Mouse (Mus musculus): ENCODE data around the gene Spock1. TPM values are rescaled to one million over a fixed set of nuclear protein-coding genes. Genes with fewer than 3 reads are reported as not detected.

Spock1 gene
- total RNA-seq, 4 experiments from 2014 or later: 11.1 to 19.0 (median 13.4) TPM

GRCm38 (mm10) chr13:57798633-57799032, 109.5 kb downstream of the Spock1 start:
- DNase-seq: no peak

DNA sequence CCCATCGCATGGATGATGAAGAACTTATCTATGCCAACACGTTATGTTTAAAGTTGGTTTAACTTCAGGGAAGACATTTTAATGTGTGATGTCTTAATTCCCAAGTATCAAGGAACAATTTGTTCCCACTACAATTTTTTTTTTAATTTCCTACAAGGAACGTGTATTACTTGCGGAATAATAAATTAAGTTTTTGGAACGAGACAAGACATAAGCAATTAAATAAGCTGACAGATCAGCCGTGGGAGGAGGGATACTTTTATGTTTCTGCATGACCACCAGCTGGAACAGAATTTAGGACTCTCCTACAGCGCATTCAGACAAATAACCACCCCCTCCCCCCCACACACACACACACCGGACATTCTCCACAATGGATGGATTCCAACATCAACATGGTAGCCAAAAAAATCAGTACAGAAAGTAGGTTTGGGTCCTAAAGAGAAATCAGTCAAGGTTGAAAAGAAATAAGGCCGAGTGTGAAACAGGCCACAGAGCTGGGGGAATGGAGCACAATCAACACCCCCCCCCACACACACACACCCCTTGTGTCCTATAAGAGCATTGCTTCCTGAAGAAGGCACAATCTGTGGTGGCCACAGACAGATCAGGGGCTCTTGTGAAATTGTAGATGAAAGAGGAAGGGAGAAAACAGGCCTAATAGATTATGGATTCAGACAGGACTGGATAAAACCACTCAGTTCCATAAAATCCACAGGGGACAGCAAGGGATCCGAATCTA, 111.0 kb downstream of the Spock1 start:
- DNase-seq: no peak

GRCm38 (mm10) chr13:57793643-57794240, 114.4 kb downstream of the Spock1 start:
- DNase-seq: no peak

DNA sequence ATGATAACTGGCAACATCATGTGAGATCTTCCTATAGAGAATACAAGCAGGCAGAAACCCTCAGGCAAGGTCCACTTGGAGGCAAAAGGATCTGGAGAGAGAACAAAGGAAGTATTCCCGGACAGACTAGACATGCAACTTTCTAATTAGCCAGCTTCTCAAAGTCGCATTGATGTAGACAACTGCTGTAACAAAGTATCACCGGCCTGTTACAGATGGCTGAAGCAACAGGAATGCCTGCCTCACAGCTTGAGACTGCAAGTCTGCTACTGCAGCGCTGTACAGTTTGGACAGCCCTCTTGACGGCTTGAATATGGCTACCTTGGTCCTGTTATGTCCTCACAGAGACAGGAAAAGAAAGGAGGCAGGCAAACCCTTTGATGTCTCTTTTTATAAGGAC, 118.3 kb downstream of the Spock1 start:
- DNase-seq: no peak

GRCm38 (mm10) chr13:57788299-57788698, 119.8 kb downstream of the Spock1 start:
- DNase-seq: no peak

- DNase-seq: no peak
These were observed 121.9 kb downstream of the Spock1 start for GRCm38 (mm10) chr13:57786278-57786677.

GRCm38 (mm10) chr13:57782975-57783374, 125.2 kb downstream of the Spock1 start:
- DNase-seq: no peak

- no peak for DNase-seq
These were observed 126.0 kb downstream of the Spock1 start for GRCm38 (mm10) chr13:57782107-57782561.

DNA sequence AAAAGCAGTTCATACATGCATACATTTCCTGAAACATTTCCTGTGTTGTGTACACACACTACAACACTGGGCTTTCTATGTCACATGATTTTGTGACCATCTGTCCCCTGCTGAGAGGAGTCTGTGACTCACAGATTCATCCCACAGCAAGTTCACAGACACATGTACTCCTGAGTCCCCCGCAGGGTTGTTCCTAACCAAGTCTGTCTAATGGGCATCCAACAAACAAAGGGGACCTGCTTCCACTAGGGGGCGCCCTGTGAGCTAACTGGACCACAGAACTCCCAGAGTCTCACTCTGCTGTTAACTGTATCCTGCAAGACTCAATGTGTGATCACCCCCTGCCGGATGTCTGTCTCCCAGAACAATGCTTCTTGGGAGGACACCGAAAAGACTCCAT, 129.0 kb downstream of the Spock1 start:
- no peak for DNase-seq

DNA sequence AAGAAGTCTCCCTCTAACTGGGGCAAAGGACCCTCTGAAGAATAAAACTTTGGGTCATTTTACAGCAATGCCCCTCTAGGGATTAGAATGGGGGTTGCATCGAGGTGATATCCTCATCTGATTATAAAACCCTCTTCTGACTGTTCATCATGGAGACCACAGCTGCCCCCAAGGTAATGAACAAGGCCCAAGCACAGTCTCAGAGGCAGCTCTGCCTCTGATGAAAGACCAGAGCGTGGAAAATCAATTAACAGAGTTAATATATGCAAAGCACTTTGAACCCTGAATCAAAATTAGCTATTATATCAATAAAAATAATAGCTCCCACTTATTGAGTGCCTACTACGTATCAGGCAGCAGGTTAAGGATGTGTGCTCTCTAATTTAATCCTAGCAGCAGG, 129.6 kb downstream of the Spock1 start:
- no peak for DNase-seq

DNA sequence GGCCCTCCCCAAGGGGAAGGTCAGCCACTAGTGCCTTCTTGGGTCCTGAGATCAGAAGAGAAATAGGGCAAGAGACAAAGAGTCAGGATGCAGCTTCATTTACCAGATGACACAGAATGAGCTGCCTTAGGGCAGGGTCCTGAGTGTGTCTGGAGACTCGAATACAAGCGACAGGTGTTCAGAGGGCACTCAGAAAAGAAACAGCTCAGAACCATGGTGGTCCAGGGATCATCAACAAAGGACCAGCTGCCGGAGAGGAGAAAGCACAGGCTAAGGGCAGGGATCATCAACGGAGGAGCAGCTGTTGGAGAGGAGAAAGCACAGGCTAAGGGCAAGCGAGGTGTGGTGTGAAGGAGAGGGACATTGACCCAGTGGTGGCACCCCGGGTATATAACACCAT, 136.1 kb downstream of the Spock1 start:
- DNase-seq: no peak

DNA sequence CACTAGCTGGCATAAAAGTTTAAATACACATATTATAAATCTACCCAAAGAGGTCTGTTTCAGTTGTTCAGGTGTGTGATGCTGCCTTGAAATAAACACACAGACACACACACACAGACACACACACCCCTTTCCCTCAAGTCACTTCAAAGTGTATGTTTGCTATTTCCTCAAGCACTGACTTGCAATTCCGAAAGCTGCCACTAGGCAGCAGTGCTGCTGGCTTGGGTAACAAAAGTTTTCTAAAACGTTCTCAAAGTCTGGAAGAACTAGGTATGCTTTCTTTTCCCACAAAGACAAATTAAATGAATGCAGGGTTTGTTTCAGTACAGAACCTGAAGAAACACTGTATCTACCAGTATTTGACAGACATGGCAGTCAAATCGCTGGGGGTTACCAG, 141.4 kb downstream of the Spock1 start:
- DNase-seq: no peak

DNA sequence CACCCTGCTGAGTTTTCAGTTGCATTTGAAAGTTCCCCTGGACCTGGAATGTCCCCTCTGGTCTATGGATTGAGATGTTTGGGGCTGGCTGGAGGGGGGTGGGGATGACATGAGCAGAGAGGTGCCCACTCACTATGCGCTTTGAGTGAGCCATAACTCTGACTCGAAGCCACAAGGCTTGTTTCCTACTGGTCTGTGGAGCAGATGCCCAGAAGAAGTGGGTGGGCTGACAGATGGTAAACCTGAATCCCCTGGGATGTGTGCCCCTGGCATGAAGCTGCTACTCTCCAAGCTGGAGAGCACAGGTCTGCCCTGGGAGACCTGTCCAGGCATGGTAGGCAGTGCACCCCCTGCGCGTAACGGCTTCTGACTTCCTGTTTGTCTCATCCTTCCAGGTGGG, 147.0 kb downstream of the Spock1 start:
- DNase-seq: no peak

GRCm38 (mm10) chr13:57760618-57761017, 147.5 kb downstream of the Spock1 start:
- no peak for DNase-seq

GRCm38 (mm10) chr13:57756316-57756715, 151.8 kb downstream of the Spock1 start:
- DNase-seq: no peak

DNA sequence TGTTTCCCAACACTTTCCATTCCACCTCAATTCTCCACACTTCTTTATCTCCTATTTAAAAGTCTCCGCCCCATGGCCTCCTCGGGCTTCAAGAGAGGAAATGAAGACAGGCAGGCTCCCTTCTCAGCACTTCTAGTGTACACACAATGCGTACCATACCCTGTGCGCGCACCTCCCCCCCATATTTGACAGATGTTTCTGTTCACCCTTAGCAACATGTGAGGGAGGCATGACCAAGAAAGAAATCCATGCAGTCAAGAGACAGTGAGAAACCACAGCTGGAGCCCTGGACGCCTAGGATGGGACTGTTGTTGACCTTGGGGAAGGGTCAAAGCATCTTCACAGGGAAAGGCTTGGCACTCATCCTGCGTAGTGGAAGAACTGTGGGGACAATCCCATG, 157.3 kb downstream of the Spock1 start:
- no peak for DNase-seq

DNA sequence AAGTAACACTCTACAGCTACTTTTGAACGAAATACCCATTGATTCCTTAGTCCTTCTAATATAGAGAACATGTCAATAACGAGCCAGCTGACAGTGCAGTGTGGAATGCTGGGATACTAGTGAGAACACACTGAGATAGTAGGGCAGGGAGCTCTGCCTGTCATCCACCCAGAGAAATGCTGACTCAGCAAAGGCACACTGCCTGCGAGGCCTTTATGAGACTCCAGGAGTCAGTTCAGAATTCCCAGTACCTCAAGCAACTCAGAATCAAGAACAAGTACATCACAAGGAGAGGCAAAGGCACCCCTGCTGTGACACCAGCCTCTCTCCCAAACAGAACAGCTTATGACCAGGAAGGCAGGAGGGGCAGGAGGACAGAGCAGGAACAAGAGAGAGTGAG, 163.5 kb downstream of the Spock1 start:
- DNase-seq: no peak

GRCm38 (mm10) chr13:57741186-57741585, 166.9 kb downstream of the Spock1 start:
- DNase-seq: no peak

DNA sequence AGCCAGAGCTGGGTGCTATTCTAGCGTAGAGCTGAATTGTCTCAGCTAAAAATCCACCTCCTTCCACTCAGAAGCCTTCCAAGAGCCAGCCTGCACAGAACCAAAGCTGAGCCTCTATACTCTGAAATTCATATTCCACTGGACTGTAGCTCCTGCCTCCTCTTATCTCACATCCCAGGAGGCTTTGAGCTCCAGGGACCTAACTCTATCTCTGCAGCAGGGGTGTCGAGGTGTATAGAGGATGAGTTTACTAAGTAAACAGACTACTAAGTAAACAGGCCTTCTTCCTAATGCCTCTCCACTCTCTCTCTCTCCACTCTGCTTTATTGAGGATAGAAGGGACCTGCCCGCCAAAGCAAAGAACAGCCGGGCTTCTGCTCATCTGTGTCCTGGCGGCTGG, 167.7 kb downstream of the Spock1 start:
- DNase-seq: no peak

- DNase-seq: no peak
These were observed 172.1 kb downstream of the Spock1 start for GRCm38 (mm10) chr13:57736060-57736459.

DNA sequence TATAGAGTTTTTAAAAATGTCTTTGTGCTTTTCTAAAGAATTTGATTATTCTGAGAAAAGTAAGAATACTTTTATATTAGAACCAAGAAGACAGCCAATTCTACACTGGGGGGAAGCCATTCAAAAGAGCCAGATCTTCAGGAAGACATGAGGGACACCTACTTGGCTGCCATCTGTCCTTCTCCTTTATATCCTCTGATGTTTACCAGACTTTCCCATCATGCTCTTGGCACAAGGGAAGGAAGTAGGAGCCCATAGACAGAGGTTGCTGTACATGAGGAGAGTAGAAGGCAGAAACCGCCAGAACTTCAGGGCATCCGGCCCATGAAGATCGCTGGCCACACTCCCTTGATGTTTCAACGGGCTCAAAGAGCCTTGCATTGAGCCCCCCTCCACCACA, 173.6 kb downstream of the Spock1 start:
- DNase-seq: no peak

GRCm38 (mm10) chr13:57733521-57733920, 174.6 kb downstream of the Spock1 start:
- DNase-seq: no peak

- DNase-seq: no peak
These were observed 175.9 kb downstream of the Spock1 start for GRCm38 (mm10) chr13:57732251-57732650.

DNA sequence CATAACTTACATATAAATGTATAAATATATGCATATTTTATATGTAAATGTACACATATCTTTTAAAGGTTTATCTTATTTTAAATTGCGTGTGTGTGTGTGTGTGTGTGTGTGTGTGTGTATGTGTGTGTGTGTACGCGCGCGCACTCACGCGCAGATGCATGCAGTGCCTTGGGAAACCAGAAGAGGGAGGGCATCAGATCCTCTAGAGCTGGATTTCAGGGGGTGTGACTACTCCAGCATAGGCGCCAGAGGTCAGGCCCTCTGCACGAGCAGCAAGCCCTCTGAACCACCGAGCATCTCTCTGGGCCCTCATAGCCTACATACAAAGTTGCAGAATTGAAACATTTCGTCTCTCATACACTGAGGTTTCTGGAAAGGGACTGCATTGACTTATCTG, 180.4 kb downstream of the Spock1 start:
- no peak for DNase-seq
